Mouse (Mus musculus): Measurements from ENCODE around the gene Abcc2.

- TF ChIP-seq CTCF (IDR thresholded peaks at IDR 0.05; ENCODE audit: low read depth) = no peak
- no peak for TF ChIP-seq EP300 (IDR thresholded peaks at IDR 0.05; ENCODE audit: low read depth)
Measured at GRCm38 (mm10) chr19:43803866-43804265, 21.9 kb downstream of the Abcc2 start.

Data from heart, postnatal 0 days (tissue).